Mouse (Mus musculus): ENCODE measurements at regions not wholly inside any gene's neighbourhood (a gene's known extent, or its start where the extent isn't known, plus 50 kb on each side); places are given as distances from the start of the nearest gene placed in this dataset.

GRCm38 (mm10) chr11:8377301-8377700, 287.0 kb downstream of the Tns3 start:
- DNase-seq, result no peak

- DNase-seq, result no peak
Measured at GRCm38 (mm10) chr11:8365545-8365944, 298.8 kb downstream of the Tns3 start.

- DNase-seq, result no peak
Measured at GRCm38 (mm10) chr11:8364703-8365433, 299.5 kb downstream of the Tns3 start.

- DNase-seq, result no peak
Measured at GRCm38 (mm10) chr11:8344938-8345337, 319.4 kb downstream of the Tns3 start.

GRCm38 (mm10) chr11:8302347-8303188, 361.8 kb downstream of the Tns3 start:
- peak; percentile 51 for DNase-seq

- DNase-seq, result no peak
Measured at GRCm38 (mm10) chr11:8297462-8297861, 366.9 kb downstream of the Tns3 start.

- no peak for DNase-seq
Measured at GRCm38 (mm10) chr11:8293322-8294014, 370.9 kb downstream of the Tns3 start.

- DNase-seq, result peak; percentile 13
Measured at GRCm38 (mm10) chr11:8285271-8285670, 379.1 kb downstream of the Tns3 start.

GRCm38 (mm10) chr11:8275203-8275602, 389.1 kb downstream of the Tns3 start:
- DNase-seq, result no peak

GRCm38 (mm10) chr11:8269171-8269570, 395.2 kb downstream of the Tns3 start:
- DNase-seq, result no peak

- no peak for DNase-seq
Measured at GRCm38 (mm10) chr11:8254036-8254435, 410.3 kb downstream of the Tns3 start.

GRCm38 (mm10) chr11:8251360-8251759, 413.0 kb downstream of the Tns3 start:
- DNase-seq, result no peak

- DNase-seq, result no peak
Measured at GRCm38 (mm10) chr11:8249468-8249867, 414.9 kb downstream of the Tns3 start.

- DNase-seq, result peak; percentile 28
Measured at GRCm38 (mm10) chr11:8247535-8247934, 416.8 kb downstream of the Tns3 start.

- DNase-seq, result no peak
Measured at GRCm38 (mm10) chr11:8247024-8247423, 417.3 kb downstream of the Tns3 start.

- DNase-seq, result peak; percentile 34
Measured at GRCm38 (mm10) chr11:8245408-8246003, 418.8 kb downstream of the Tns3 start.

GRCm38 (mm10) chr11:8238498-8238897, 425.8 kb downstream of the Tns3 start:
- DNase-seq, result no peak

- DNase-seq, result no peak
Measured at GRCm38 (mm10) chr11:8237556-8237955, 426.8 kb downstream of the Tns3 start.

- no peak for DNase-seq
Measured at GRCm38 (mm10) chr11:8236056-8236455, 428.3 kb downstream of the Tns3 start.

- no peak for DNase-seq
Measured at GRCm38 (mm10) chr11:8232636-8233189, 431.6 kb downstream of the Tns3 start.

GRCm38 (mm10) chr11:8229787-8230186, 434.5 kb downstream of the Tns3 start:
- DNase-seq, result peak; percentile 71

- no peak for DNase-seq
Measured at GRCm38 (mm10) chr11:8227772-8228425, 436.4 kb downstream of the Tns3 start.
